Mouse (Mus musculus) erythroblast, embryonic 14.5 days (primary cell): Measurements from ENCODE around the gene Odc1.

ENCODE experiments used
- GATA1 ChIP-seq: IDR thresholded peaks from 2 replicates; pipeline ENCODE4 v1.6.1; 2012; ENCODE audit warnings: low read length, inconsistent platforms, mixed read lengths
- TAL1 ChIP-seq: IDR thresholded peaks from 3 replicates; pipeline ENCODE4 v1.6.1; 2012; ENCODE audit warnings: low read length, inconsistent platforms, mixed read lengths

DNA sequence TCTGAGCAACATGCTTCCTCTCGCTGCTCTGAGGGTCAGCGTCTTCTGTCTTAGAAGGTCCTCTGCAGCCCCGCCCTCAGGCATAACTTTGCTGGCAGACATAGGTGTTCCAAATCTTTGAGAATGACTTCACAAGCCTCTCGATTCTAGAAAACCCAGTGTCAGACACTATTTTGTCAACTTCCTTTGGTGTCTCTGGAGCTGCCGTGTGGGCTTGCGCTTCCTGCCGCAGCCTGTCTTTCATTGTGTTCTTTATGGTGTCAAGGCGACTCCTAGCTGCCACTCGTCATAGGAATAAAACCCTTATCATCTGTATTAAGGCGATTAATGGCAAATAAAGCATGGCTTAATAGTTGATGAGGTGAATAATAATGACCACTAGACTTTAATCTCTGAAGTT is 24.0 kb downstream of the Odc1 start:
- TF ChIP-seq GATA1 = no peak
- TF ChIP-seq TAL1 = no peak
